Mouse (Mus musculus): ENCODE measurements around the gene Map2k6.

DNA sequence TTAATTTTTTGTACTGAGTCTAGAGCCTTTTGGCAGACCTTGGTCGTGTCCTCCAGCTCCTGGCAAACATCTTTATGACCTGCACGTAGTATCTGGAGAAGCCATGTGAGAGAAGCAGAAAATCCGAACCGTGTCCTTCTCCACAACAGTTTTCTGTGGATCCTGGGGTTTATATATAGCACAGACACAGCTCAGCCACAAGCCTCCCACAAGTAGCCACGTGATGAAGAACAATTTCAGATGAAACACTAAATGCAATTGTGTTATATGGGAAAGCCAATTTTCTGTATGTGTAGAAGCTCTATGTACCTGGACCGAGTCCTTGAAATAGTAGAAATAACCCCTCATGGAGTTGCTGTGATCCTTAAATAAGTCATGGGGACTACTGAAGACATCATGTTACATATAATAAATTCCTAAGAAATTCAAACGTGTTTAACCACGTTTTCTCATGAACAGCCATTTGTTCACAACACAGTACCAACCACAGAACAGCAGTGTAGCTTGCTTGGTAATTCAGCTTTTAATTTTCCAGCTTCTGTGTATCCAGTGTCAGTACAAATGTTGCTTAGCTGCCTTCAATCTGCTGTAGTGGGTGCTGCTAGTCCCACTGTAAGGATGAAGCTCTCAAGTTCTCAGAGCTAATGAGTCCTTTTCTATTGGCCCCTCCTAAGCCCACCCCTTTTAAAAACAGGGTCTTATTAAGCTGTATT is 71.8 kb downstream of the Map2k6 start:
- TF ChIP-seq CTCF (IDR thresholded peaks at IDR 0.05; ENCODE audit: insufficient read depth, low read depth, low read length), result no peak
- TF ChIP-seq POLR2A (IDR thresholded peaks at IDR 0.05; ENCODE audit: insufficient read depth, low read depth, low read length), result no peak
